Mouse (Mus musculus) erythroblast, embryonic 14.5 days (primary cell): ENCODE data around the gene Ncoa3.

Source experiments
- GATA1 ChIP-seq: IDR thresholded peaks from 2 replicates; pipeline ENCODE4 v1.6.1; 2012; ENCODE audit warnings: low read length, inconsistent platforms, mixed read lengths
- TAL1 ChIP-seq: IDR thresholded peaks from 3 replicates; pipeline ENCODE4 v1.6.1; 2012; ENCODE audit warnings: low read length, inconsistent platforms, mixed read lengths

DNA sequence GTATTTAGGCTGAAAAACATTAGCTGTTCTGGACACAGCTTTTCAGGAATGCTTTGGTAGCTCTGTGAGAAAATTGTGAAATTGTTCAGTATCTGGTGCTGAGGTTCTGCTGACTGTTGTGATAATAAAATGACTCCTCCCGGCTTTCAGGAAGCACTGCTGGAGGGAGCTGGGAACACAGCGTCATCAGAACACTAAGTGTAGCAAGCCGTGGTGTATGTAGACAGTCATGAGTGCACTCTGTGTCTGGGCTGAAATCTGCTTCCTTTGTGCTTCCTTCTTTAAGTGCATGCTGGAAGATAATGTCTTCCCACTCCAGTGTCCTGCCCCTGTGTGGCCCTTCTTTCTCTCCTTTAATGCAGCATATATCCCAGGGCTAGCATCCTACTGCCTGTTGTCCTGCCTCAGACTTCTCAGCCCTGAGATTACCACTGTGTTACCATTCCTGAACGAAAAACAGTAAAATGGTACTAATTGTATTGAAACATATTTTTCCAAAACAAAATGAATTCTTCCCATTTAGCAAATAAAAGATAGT, 28.7 kb downstream of the Ncoa3 start:
- no peak for TF ChIP-seq TAL1
- TF ChIP-seq GATA1, result no peak
